Mouse (Mus musculus) C2C12 (cell line): ENCODE measurements at regions not wholly inside any gene's neighbourhood (a gene's known extent, or its start where the extent isn't known, plus 50 kb on each side); places are given as distances from the start of the nearest gene placed in this dataset.

Source experiments
- CEBPB ChIP-seq: IDR thresholded peaks from one replicate; pipeline ENCODE4 v1.6.1; 2011; ENCODE audit warnings: low read depth, mild to moderate bottlenecking, control low read depth, moderate library complexity
- CTCF ChIP-seq: IDR thresholded peaks from one replicate; pipeline ENCODE4 v1.5.1; 2011; ENCODE audit not compliant: control insufficient read depth, insufficient read depth, insufficient read length
- USF1 ChIP-seq: IDR thresholded peaks from one replicate; pipeline ENCODE4 v1.6.1; 2011; ENCODE audit warnings: low read depth, mild to moderate bottlenecking, control low read depth, moderate library complexity

DNA sequence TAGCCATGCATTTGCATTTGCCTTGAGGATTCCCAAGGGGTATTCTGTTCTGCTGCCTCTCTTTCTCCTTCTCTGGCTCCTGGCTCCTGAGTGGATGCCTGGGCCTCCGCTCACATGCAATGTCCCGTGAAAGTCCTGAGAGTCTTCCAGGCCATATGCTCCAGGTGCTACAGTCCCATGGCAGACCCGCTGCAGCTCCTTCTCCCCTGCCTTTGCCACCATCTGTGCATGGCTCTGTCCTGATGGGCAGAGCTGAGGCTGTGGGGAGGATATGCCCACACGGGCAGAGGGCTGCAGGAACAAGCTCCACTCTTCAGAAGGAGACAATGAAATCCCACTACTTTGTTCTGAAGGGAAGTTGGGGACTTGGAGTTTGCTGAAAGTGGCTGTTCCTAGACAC is 485.9 kb upstream of the Zmiz1 start:
- no peak for TF ChIP-seq CTCF
- TF ChIP-seq CEBPB = no peak
- no peak for TF ChIP-seq USF1
